In genomic region chr2:166348654-166349053, GRCm38 (mm10) we compare ENCODE assay signal across 16 mouse cellular contexts.
DNase-seq lines count a peak whose midpoint lies in the region; ATAC-seq lines count a peak whose summit lies in the region.
"Had no signal": no experiment of that assay in that cellular context is flagged by ENCODE, and none has a peak within 500 bp of the region (broad histone marks: within the 10 kb centered on the region; RNA-seq: fewer than 3 reads in every experiment).

No protein-coding gene starts in this region.

- H3K27ac ChIP-seq in hindbrain, embryonic 14.5 days = 0 out of 2 replicates have a peak overlapping the region, but pooled peaks have one; percentile 15
- H3K27ac ChIP-seq in hindbrain, embryonic 16.5 days (ENCODE audit: low read depth, low read length) = no peak overlapping the region
- H3K27ac ChIP-seq: embryonic facial prominence, embryonic 12.5 days; lung, embryonic 15.5 days; stomach, embryonic 15.5 days had no signal

- DNase-seq in embryo, embryonic 11 days = peak; percentile 45
- no peak for DNase-seq in embryo, embryonic 10.5 days (ENCODE audit: low spot score)
- DNase-seq in hindbrain, embryonic 14.5 days (ENCODE audit: low spot score) = no peak
- DNase-seq in MN1 (ENCODE audit: low spot score) (peak; percentile 26), adipocyte (ENCODE audit: low spot score) (no peak)
- no peak for DNase-seq in urinary bladder, postnatal 4 days (ENCODE audit: low spot score in 2 of 2)
- DNase-seq: adrenal gland, postnatal 36 days; cerebellum, adult 9-10 months; gastrocnemius, postnatal 10 days; kidney, postnatal 10 days had no signal

- H3K9me3 ChIP-seq in hindbrain, embryonic 14.5 days (ENCODE audit: control insufficient read depth, low read length) = no peaks in the 10 kb centered on the region
- no peaks in the 10 kb centered on the region for H3K9me3 ChIP-seq in hindbrain, embryonic 16.5 days (ENCODE audit: control insufficient read depth, low read length)
- H3K9me3 ChIP-seq: embryonic facial prominence, embryonic 12.5 days; lung, embryonic 15.5 days; stomach, embryonic 15.5 days had no signal

- no peak overlapping the region for H3K4me2 ChIP-seq in hindbrain, embryonic 14.5 days (replicated peaks)
- H3K4me2 ChIP-seq in hindbrain, embryonic 16.5 days (ENCODE audit: low read length) = no peak overlapping the region
- H3K4me2 ChIP-seq: embryonic facial prominence, embryonic 12.5 days; liver, embryonic 11.5 days; lung, embryonic 15.5 days; stomach, embryonic 15.5 days had no signal

- H3K36me3 ChIP-seq in hindbrain, embryonic 14.5 days (replicated peaks; ENCODE audit: control insufficient read depth, insufficient read depth) = no peaks in the 10 kb centered on the region
- no peaks in the 10 kb centered on the region for H3K36me3 ChIP-seq in hindbrain, embryonic 16.5 days (ENCODE audit: control insufficient read depth, insufficient read depth, low read length)
- H3K36me3 ChIP-seq: embryonic facial prominence, embryonic 12.5 days; lung, embryonic 15.5 days; stomach, embryonic 15.5 days had no signal

- no peak overlapping the region for H3K9ac ChIP-seq in hindbrain, embryonic 14.5 days
- H3K9ac ChIP-seq in hindbrain, embryonic 16.5 days (ENCODE audit: low read depth, low read length) = no peak overlapping the region
- H3K9ac ChIP-seq: embryonic facial prominence, embryonic 12.5 days; lung, embryonic 15.5 days; stomach, embryonic 15.5 days had no signal

- H3K27me3 ChIP-seq in hindbrain, embryonic 14.5 days (ENCODE audit: control insufficient read depth, insufficient read depth, low read length) = no peaks in the 10 kb centered on the region
- H3K27me3 ChIP-seq in hindbrain, embryonic 16.5 days (replicated peaks; ENCODE audit: control insufficient read depth, insufficient read depth, low read length) = peaks cover 6% of the 10 kb centered on the region
- H3K27me3 ChIP-seq: embryonic facial prominence, embryonic 12.5 days had no signal

- no peak overlapping the region for H3K4me3 ChIP-seq in hindbrain, embryonic 14.5 days (replicated peaks; ENCODE audit: low read length)
- H3K4me3 ChIP-seq in hindbrain, embryonic 16.5 days (ENCODE audit: low read length) = no peak overlapping the region
- H3K4me3 ChIP-seq: embryonic facial prominence, embryonic 12.5 days; lung, embryonic 15.5 days; stomach, embryonic 15.5 days had no signal

- WGBS in hindbrain, embryonic 14.5 days = 45% methylated on average over 10 of the region's 10 CpGs
- WGBS in hindbrain, embryonic 16.5 days = 40% methylated on average over 10 of the region's 10 CpGs

- ATAC-seq in hindbrain, embryonic 14.5 days (ENCODE audit: low FRiP score) = no peak
- no peak for ATAC-seq in hindbrain, embryonic 16.5 days
- ATAC-seq in megakaryocyte-erythroid progenitor cell, adult 5-6 weeks (replicated peaks; ENCODE audit: low FRiP score, low TSS enrichment, poor library complexity, severe bottlenecking) = peak; percentile 35

- H3K4me1 ChIP-seq in hindbrain, embryonic 14.5 days (replicated peaks; ENCODE audit: control insufficient read depth, insufficient read depth, low read length) = peaks cover 53% of the 10 kb centered on the region
- peaks cover 28% of the 10 kb centered on the region for H3K4me1 ChIP-seq in hindbrain, embryonic 16.5 days (ENCODE audit: control insufficient read depth, insufficient read depth, low read depth, low read length)

Comparison
In these comparisons a context has a peak if more than half of its experiments do, and no peak if none do; other contexts are left out.
1. DNase-seq: peak in embryo, embryonic 11 days (single experiment) and MN1 (single experiment); none in embryo, embryonic 10.5 days (single experiment), hindbrain, embryonic 14.5 days (single experiment), urinary bladder, postnatal 4 days (0 of 2) and adipocyte (single experiment).